Mouse (Mus musculus) brain, embryonic 14.5 days (tissue): ENCODE measurements around the gene Scml4.

Source experiments
- CTCF ChIP-seq: fragments of 200-500 bp; IDR thresholded peaks from 2 replicates; pipeline ENCODE4 v1.5.1; 2012; ENCODE audit warnings: inconsistent platforms, mild to moderate bottlenecking, moderate library complexity, borderline replicate concordance; ENCODE audit not compliant: insufficient read depth, insufficient read length; ENCODE audit errors: extremely low read depth
- POLR2A ChIP-seq: fragments of 200-500 bp; IDR thresholded peaks from 2 replicates; pipeline ENCODE4 v1.6.1; 2012; ENCODE audit warnings: mild to moderate bottlenecking, inconsistent platforms, borderline replicate concordance; ENCODE audit not compliant: poor library complexity, insufficient read depth, insufficient read length, severe bottlenecking; ENCODE audit errors: extremely low read depth

DNA sequence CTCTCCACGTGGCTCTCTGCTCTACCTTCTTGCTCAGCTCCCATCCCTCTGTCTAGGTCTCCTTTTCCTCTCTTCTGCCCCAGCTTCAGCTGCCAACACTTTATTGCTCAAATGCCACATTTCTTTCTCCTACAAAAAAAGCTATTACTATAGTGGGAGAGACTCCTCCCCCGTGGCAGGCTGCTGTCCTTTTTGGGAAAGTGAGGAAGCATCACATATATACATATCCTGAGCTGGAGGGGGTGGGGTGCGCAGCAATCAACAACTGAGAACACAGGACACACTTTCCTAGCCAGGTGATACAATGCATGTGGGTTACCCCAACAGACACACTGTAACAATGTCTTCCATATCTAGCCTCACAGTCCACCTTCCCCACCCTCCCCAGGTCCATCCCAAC lies 118.2 kb downstream of the Scml4 start:
- TF ChIP-seq CTCF (no peak), POLR2A (no peak)
